Mouse (Mus musculus): ENCODE results near the gene Lysmd4. TPM values are rescaled to one million over a fixed set of nuclear protein-coding genes. Genes with fewer than 3 reads are reported as not detected.

Gene Lysmd4
- polyA plus RNA-seq, 1 experiment = 9.3 TPM

DNA sequence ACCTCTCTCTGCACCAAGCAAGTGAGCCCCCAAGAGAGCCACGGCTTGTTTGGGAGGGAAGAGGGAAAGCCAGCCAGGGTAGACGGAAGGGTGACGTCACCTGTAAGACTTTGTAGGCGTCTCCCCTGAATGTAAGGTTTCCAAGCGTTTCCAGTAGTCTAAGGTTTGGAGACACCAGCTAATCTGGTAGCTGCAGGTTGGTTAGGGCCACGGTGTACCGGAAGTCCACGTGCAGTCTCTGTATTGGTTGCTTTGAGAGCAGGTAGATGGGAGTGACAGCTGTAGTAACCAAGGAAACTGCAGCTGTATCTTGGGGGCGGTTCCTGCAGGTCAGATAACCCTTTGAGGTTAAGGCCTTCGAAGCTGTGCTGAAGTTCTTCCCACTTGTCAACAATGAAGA, 15.8 kb upstream of the Lysmd4 start:
- Histone ChIP-seq H3K36me3 (ENCODE audit: control insufficient read depth, insufficient read depth, low read length) (no peaks in the 10 kb centered on the region), H3K27ac (ENCODE audit: control insufficient read depth, insufficient read depth, low read length) (no peak overlapping the region), H3K4me3 (ENCODE audit: control insufficient read depth, insufficient read depth, low read length) (no peak overlapping the region), H3K27me3 (ENCODE audit: control insufficient read depth, insufficient read depth, low read length) (no peaks in the 10 kb centered on the region), H3K4me1 (replicated peaks; ENCODE audit: control insufficient read depth, insufficient read depth, low read length) (no peaks in the 10 kb centered on the region)
- TF ChIP-seq POLR2A (IDR thresholded peaks at IDR 0.05; ENCODE audit: control insufficient read depth, extremely low read depth, insufficient read depth, low read length, poor library complexity) (no peak), CTCF (IDR thresholded peaks at IDR 0.05; ENCODE audit: borderline replicate concordance, control insufficient read depth, extremely low read depth, insufficient read depth, low read length, poor library complexity) (no peak)
- no peak for DNase-seq
- 72% methylated on average over 10 of the region's 10 CpGs for WGBS

DNA sequence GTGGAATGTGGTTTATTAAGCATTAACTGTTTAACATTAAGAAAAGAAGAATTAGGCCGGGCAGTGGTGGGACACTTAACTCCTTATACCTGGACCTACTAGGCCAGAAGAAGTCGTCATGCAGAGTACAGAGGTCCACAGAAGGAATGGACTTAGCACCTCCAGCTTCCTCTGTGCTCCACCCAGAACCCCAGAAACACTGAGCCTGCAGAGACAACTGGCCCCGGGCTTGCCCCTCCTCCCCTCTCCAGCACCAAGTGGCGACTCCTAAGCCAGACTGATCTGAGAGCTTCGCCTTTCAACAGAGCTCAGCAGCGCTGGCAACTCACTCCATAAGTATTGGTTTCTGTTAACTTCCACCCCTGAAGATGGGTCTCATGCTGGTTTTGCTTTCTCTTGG, 14.6 kb upstream of the Lysmd4 start:
- TF ChIP-seq CTCF (IDR thresholded peaks at IDR 0.05; ENCODE audit: borderline replicate concordance, control insufficient read depth, extremely low read depth, insufficient read depth, low read length, poor library complexity) = no peak
- no peak for TF ChIP-seq POLR2A (IDR thresholded peaks at IDR 0.05; ENCODE audit: control insufficient read depth, extremely low read depth, insufficient read depth, low read length, poor library complexity)
- DNase-seq = no peak
- 76% methylated on average over 6 of the region's 6 CpGs for WGBS
- no peak overlapping the region for H3K27ac ChIP-seq (ENCODE audit: control insufficient read depth, insufficient read depth, low read length)
- H3K4me1 ChIP-seq (replicated peaks; ENCODE audit: control insufficient read depth, insufficient read depth, low read length) = no peaks in the 10 kb centered on the region
- H3K4me3 ChIP-seq (ENCODE audit: control insufficient read depth, insufficient read depth, low read length) = no peak overlapping the region
- no peaks in the 10 kb centered on the region for H3K36me3 ChIP-seq (ENCODE audit: control insufficient read depth, insufficient read depth, low read length)
- no peaks in the 10 kb centered on the region for H3K27me3 ChIP-seq (ENCODE audit: control insufficient read depth, insufficient read depth, low read length)

DNA sequence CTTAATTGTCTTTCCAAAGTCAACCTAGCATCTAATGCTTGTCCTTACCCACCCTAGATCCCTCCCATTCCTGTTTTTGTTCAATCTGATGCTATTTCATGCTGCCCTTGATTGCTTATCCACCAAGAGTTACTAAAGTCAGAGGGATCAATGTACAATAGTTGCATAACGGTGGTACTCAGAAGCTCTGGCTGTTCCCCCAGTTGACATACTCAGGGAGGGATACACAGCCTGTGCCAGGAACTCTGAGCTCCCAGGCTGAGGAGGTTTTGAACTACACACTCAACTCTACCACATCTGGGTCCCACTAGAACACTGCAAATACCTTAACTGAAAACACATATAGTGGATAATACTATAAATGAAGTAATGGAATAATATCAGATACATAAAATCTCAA, 14.0 kb upstream of the Lysmd4 start:
- H3K4me1 ChIP-seq (replicated peaks; ENCODE audit: control insufficient read depth, insufficient read depth, low read length) = no peaks in the 10 kb centered on the region
- TF ChIP-seq CTCF (IDR thresholded peaks at IDR 0.05; ENCODE audit: borderline replicate concordance, control insufficient read depth, extremely low read depth, insufficient read depth, low read length, poor library complexity) (no peak), POLR2A (IDR thresholded peaks at IDR 0.05; ENCODE audit: control insufficient read depth, extremely low read depth, insufficient read depth, low read length, poor library complexity) (no peak)
- no peak overlapping the region for H3K4me3 ChIP-seq (ENCODE audit: control insufficient read depth, insufficient read depth, low read length)
- DNase-seq = no peak
- H3K36me3 ChIP-seq (ENCODE audit: control insufficient read depth, insufficient read depth, low read length) = no peaks in the 10 kb centered on the region
- no peaks in the 10 kb centered on the region for H3K27me3 ChIP-seq (ENCODE audit: control insufficient read depth, insufficient read depth, low read length)
- H3K27ac ChIP-seq (ENCODE audit: control insufficient read depth, insufficient read depth, low read length) = no peak overlapping the region
- 94% methylated on average over 1 of the region's 1 CpGs for WGBS

DNA sequence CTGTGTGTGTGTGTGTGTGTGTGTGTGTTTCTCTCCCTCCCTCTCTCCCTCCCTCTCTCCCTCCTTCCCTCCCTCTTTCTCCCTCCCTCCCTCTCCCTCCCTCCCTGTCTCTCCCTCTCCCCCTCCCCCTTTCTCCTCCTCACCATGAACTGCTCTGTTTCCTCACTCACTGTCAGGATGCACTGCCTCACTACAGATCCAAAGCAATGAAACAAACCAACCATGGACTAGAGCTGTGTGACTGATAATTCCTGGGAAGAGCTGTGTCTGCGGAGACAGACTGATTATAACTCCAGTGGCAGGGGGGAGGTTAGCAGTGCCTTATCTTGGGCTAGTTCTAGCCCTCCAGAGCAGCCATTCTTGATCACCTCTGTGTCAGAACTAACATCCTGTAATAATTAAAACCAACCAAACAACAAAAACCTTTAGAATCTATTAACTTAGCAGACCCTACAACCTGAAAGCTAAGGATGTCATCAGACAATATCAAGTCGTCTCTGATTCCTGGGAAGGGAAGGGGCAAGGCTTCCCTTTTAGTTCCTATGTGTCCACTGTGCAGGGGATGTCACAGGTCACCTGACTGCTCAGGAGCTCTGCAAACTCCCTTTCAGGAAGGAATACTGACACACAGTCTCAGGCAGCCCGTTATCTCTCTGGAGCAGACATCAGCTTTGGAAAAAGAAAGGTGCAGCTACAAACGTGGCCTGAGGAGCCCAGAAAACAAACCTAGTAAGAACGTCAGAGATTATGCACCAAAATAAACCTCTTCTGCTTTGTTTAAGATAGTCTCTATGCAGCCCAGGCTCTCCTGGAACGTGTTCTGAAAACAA, 12.1 kb upstream of the Lysmd4 start:
- Histone ChIP-seq H3K36me3 (ENCODE audit: control insufficient read depth, insufficient read depth, low read length) (no peaks in the 10 kb centered on the region), H3K27ac (ENCODE audit: control insufficient read depth, insufficient read depth, low read length) (no peak overlapping the region), H3K4me3 (ENCODE audit: control insufficient read depth, insufficient read depth, low read length) (no peak overlapping the region), H3K27me3 (ENCODE audit: control insufficient read depth, insufficient read depth, low read length) (no peaks in the 10 kb centered on the region), H3K4me1 (replicated peaks; ENCODE audit: control insufficient read depth, insufficient read depth, low read length) (no peaks in the 10 kb centered on the region)
- no peak for DNase-seq
- 72% methylated on average over 6 of the region's 6 CpGs for WGBS
- TF ChIP-seq CTCF (IDR thresholded peaks at IDR 0.05; ENCODE audit: borderline replicate concordance, control insufficient read depth, extremely low read depth, insufficient read depth, low read length, poor library complexity) (no peak), POLR2A (IDR thresholded peaks at IDR 0.05; ENCODE audit: control insufficient read depth, extremely low read depth, insufficient read depth, low read length, poor library complexity) (no peak)

DNA sequence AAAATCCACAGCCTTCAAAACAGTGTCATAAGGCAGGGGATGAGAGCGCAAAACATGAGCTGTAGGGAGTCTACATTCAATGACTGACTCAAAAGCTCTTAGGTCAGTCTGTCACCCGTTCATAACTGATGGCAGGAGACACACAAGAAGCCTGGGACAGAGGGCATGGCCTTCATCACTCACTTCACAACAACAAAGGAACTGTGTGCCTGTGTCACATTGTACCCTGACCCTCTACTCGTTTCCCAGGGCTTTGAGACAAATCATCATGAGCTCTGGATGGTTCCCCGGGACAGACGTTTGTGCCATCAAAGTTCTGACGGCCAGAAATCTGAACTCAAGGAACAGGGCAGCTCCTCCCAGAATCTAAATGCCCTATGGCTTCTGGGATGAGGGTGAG, 11.0 kb upstream of the Lysmd4 start:
- DNase-seq = no peak
- no peaks in the 10 kb centered on the region for H3K27me3 ChIP-seq (ENCODE audit: control insufficient read depth, insufficient read depth, low read length)
- TF ChIP-seq POLR2A (IDR thresholded peaks at IDR 0.05; ENCODE audit: control insufficient read depth, extremely low read depth, insufficient read depth, low read length, poor library complexity) (no peak), CTCF (IDR thresholded peaks at IDR 0.05; ENCODE audit: borderline replicate concordance, control insufficient read depth, extremely low read depth, insufficient read depth, low read length, poor library complexity) (no peak)
- no peak overlapping the region for H3K27ac ChIP-seq (ENCODE audit: control insufficient read depth, insufficient read depth, low read length)
- H3K4me3 ChIP-seq (ENCODE audit: control insufficient read depth, insufficient read depth, low read length) = no peak overlapping the region
- H3K36me3 ChIP-seq (ENCODE audit: control insufficient read depth, insufficient read depth, low read length) = no peaks in the 10 kb centered on the region
- WGBS = 86% methylated on average over 6 of the region's 6 CpGs
- H3K4me1 ChIP-seq (replicated peaks; ENCODE audit: control insufficient read depth, insufficient read depth, low read length) = no peaks in the 10 kb centered on the region

DNA sequence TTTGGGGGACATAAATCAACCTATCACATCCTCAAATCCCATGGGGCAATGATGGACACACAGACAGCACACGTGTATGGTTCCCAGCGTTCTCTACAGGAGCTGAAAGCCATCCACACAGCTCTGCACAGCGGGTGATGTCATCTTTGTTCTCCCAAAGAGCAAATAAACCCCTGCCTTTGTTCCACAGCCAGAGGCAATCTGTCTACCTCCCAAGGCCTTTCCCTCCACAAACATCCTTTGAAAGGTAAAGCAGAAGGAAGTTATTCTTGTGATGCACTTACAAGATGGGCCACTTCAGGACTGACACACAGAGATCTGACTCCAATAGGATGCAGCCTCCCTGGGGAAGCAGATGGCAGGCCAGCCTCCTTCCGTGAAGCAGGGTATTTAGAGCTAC, 10.4 kb upstream of the Lysmd4 start:
- 89% methylated on average over 4 of the region's 4 CpGs for WGBS

More for the DNA sequence above, 10.4 kb upstream of the Lysmd4 start:
- Histone ChIP-seq H3K27ac (ENCODE audit: control insufficient read depth, insufficient read depth, low read length) (no peak overlapping the region), H3K27me3 (ENCODE audit: control insufficient read depth, insufficient read depth, low read length) (no peaks in the 10 kb centered on the region), H3K36me3 (ENCODE audit: control insufficient read depth, insufficient read depth, low read length) (no peaks in the 10 kb centered on the region), H3K4me3 (ENCODE audit: control insufficient read depth, insufficient read depth, low read length) (no peak overlapping the region), H3K4me1 (replicated peaks; ENCODE audit: control insufficient read depth, insufficient read depth, low read length) (no peaks in the 10 kb centered on the region)
- TF ChIP-seq POLR2A (IDR thresholded peaks at IDR 0.05; ENCODE audit: control insufficient read depth, extremely low read depth, insufficient read depth, low read length, poor library complexity) (no peak), CTCF (IDR thresholded peaks at IDR 0.05; ENCODE audit: borderline replicate concordance, control insufficient read depth, extremely low read depth, insufficient read depth, low read length, poor library complexity) (no peak)
- no peak for DNase-seq

Measured in thymus, adult 2 months (tissue).